Mouse (Mus musculus): ENCODE measurements at regions not wholly inside any gene's neighbourhood (a gene's known extent, or its start where the extent isn't known, plus 50 kb on each side); places are given as distances from the start of the nearest gene placed in this dataset.

- H3K36me3 ChIP-seq (ENCODE audit: insufficient read depth, low read length): no peaks in the 10 kb centered on the region
- H3K9ac ChIP-seq (replicated peaks; ENCODE audit: low read length, poor library complexity, severe bottlenecking): no peak overlapping the region
- no peak overlapping the region for H3K4me3 ChIP-seq (ENCODE audit: low read depth, low read length)
- H3K27ac ChIP-seq (ENCODE audit: low read depth, low read length): no peak overlapping the region
- no peak overlapping the region for H3K4me2 ChIP-seq (ENCODE audit: low read depth, low read length, poor library complexity, severe bottlenecking)
- WGBS: 97% methylated on average over 3 of the region's 3 CpGs
- H3K27me3 ChIP-seq (ENCODE audit: insufficient read depth, low read length): no peaks in the 10 kb centered on the region
- no peaks in the 10 kb centered on the region for H3K9me3 ChIP-seq (ENCODE audit: low read length)
- H3K4me1 ChIP-seq (ENCODE audit: insufficient read depth, low read length): no peaks in the 10 kb centered on the region
- ATAC-seq (ENCODE audit: low FRiP score) (no peak), DNase-seq (ENCODE audit: low spot score) (no peak)
- no peak for TF ChIP-seq CTCF (IDR thresholded peaks at IDR 0.05)
Measured at GRCm38 (mm10) chr7:96024048-96024447, 147.0 kb upstream of the Tenm4 start.

- DNase-seq (ENCODE audit: low spot score) (no peak), ATAC-seq (ENCODE audit: low FRiP score) (no peak)
- H3K4me2 ChIP-seq (ENCODE audit: low read depth, low read length, poor library complexity, severe bottlenecking): no peak overlapping the region
- H3K36me3 ChIP-seq (ENCODE audit: insufficient read depth, low read length): no peaks in the 10 kb centered on the region
- no peaks in the 10 kb centered on the region for H3K27me3 ChIP-seq (ENCODE audit: insufficient read depth, low read length)
- H3K4me1 ChIP-seq (ENCODE audit: insufficient read depth, low read length): no peaks in the 10 kb centered on the region
- WGBS: 83% methylated on average over 6 of the region's 6 CpGs
- no peak overlapping the region for H3K27ac ChIP-seq (ENCODE audit: low read depth, low read length)
- no peak overlapping the region for H3K9ac ChIP-seq (replicated peaks; ENCODE audit: low read length, poor library complexity, severe bottlenecking)
- TF ChIP-seq CTCF (IDR thresholded peaks at IDR 0.05): no peak
- no peak overlapping the region for H3K4me3 ChIP-seq (ENCODE audit: low read depth, low read length)
- no peaks in the 10 kb centered on the region for H3K9me3 ChIP-seq (ENCODE audit: low read length)
Measured at GRCm38 (mm10) chr7:96026781-96027418, 144.1 kb upstream of the Tenm4 start.

GRCm38 (mm10) chr7:96033636-96034035 lies 137.4 kb upstream of the Tenm4 start:
- Histone ChIP-seq H3K9ac (replicated peaks; ENCODE audit: low read length, poor library complexity, severe bottlenecking) (no peak overlapping the region), H3K27ac (ENCODE audit: low read depth, low read length) (no peak overlapping the region), H3K36me3 (ENCODE audit: insufficient read depth, low read length) (no peaks in the 10 kb centered on the region), H3K4me2 (ENCODE audit: low read depth, low read length, poor library complexity, severe bottlenecking) (no peak overlapping the region), H3K27me3 (ENCODE audit: insufficient read depth, low read length) (no peaks in the 10 kb centered on the region), H3K4me1 (ENCODE audit: insufficient read depth, low read length) (no peaks in the 10 kb centered on the region), H3K9me3 (ENCODE audit: low read length) (no peaks in the 10 kb centered on the region), H3K4me3 (ENCODE audit: low read depth, low read length) (no peak overlapping the region)
- TF ChIP-seq CTCF (IDR thresholded peaks at IDR 0.05): no peak
- DNase-seq (ENCODE audit: low spot score) (peak; percentile 5), ATAC-seq (ENCODE audit: low FRiP score) (no peak)
- WGBS: 73% methylated on average over 4 of the region's 4 CpGs

GRCm38 (mm10) chr7:96035456-96035855 lies 135.6 kb upstream of the Tenm4 start:
- no peak overlapping the region for H3K4me3 ChIP-seq (ENCODE audit: low read depth, low read length)
- H3K9ac ChIP-seq (replicated peaks; ENCODE audit: low read length, poor library complexity, severe bottlenecking): no peak overlapping the region
- TF ChIP-seq CTCF (IDR thresholded peaks at IDR 0.05): no peak
- H3K36me3 ChIP-seq (ENCODE audit: insufficient read depth, low read length): no peaks in the 10 kb centered on the region
- DNase-seq (ENCODE audit: low spot score) (no peak), ATAC-seq (ENCODE audit: low FRiP score) (no peak)
- H3K4me1 ChIP-seq (ENCODE audit: insufficient read depth, low read length): no peaks in the 10 kb centered on the region
- 35% methylated on average over 2 of the region's 2 CpGs for WGBS
- no peaks in the 10 kb centered on the region for H3K27me3 ChIP-seq (ENCODE audit: insufficient read depth, low read length)
- H3K4me2 ChIP-seq (ENCODE audit: low read depth, low read length, poor library complexity, severe bottlenecking): no peak overlapping the region
- no peak overlapping the region for H3K27ac ChIP-seq (ENCODE audit: low read depth, low read length)
- no peaks in the 10 kb centered on the region for H3K9me3 ChIP-seq (ENCODE audit: low read length)

GRCm38 (mm10) chr7:96039628-96040027 lies 131.4 kb upstream of the Tenm4 start:
- TF ChIP-seq CTCF (IDR thresholded peaks at IDR 0.05): no peak
- Histone ChIP-seq H3K9ac (replicated peaks; ENCODE audit: low read length, poor library complexity, severe bottlenecking) (no peak overlapping the region), H3K27me3 (ENCODE audit: insufficient read depth, low read length) (no peaks in the 10 kb centered on the region), H3K4me3 (ENCODE audit: low read depth, low read length) (no peak overlapping the region), H3K27ac (ENCODE audit: low read depth, low read length) (no peak overlapping the region), H3K4me1 (ENCODE audit: insufficient read depth, low read length) (no peaks in the 10 kb centered on the region), H3K4me2 (ENCODE audit: low read depth, low read length, poor library complexity, severe bottlenecking) (no peak overlapping the region), H3K36me3 (ENCODE audit: insufficient read depth, low read length) (no peaks in the 10 kb centered on the region), H3K9me3 (ENCODE audit: low read length) (no peaks in the 10 kb centered on the region)
- WGBS: 54% methylated on average over 6 of the region's 6 CpGs
- no peak for DNase-seq (ENCODE audit: low spot score)
- ATAC-seq (ENCODE audit: low FRiP score): no peak

- DNase-seq (ENCODE audit: low spot score): no peak
- no peak for ATAC-seq (ENCODE audit: low FRiP score)
- Histone ChIP-seq H3K36me3 (ENCODE audit: insufficient read depth, low read length) (no peaks in the 10 kb centered on the region), H3K27me3 (ENCODE audit: insufficient read depth, low read length) (no peaks in the 10 kb centered on the region), H3K4me2 (ENCODE audit: low read depth, low read length, poor library complexity, severe bottlenecking) (no peak overlapping the region), H3K4me1 (ENCODE audit: insufficient read depth, low read length) (no peaks in the 10 kb centered on the region), H3K9me3 (ENCODE audit: low read length) (no peaks in the 10 kb centered on the region), H3K27ac (ENCODE audit: low read depth, low read length) (no peak overlapping the region), H3K9ac (replicated peaks; ENCODE audit: low read length, poor library complexity, severe bottlenecking) (no peak overlapping the region), H3K4me3 (ENCODE audit: low read depth, low read length) (no peak overlapping the region)
- WGBS: 39% methylated on average over 4 of the region's 4 CpGs
- no peak for TF ChIP-seq CTCF (IDR thresholded peaks at IDR 0.05)
Measured at GRCm38 (mm10) chr7:96041806-96042205, 129.2 kb upstream of the Tenm4 start.
